Mouse (Mus musculus) CH12.LX (cell line): ENCODE measurements at regions not wholly inside any gene's neighbourhood (a gene's known extent, or its start where the extent isn't known, plus 50 kb on each side); places are given as distances from the start of the nearest gene placed in this dataset.

ENCODE experiments used
- ELF1 ChIP-seq: IDR thresholded peaks from 2 replicates; pipeline ENCODE4 v1.6.1; 2014; ENCODE audit warnings: low read depth, mild to moderate bottlenecking, inconsistent platforms, low read length, improper control_type of control experiment
- ZC3H11A ChIP-seq: IDR thresholded peaks from 2 replicates; pipeline ENCODE4 v1.6.1; 2012; ENCODE audit warnings: low read depth, mild to moderate bottlenecking, inconsistent platforms, low read length, improper control_type of control experiment

DNA sequence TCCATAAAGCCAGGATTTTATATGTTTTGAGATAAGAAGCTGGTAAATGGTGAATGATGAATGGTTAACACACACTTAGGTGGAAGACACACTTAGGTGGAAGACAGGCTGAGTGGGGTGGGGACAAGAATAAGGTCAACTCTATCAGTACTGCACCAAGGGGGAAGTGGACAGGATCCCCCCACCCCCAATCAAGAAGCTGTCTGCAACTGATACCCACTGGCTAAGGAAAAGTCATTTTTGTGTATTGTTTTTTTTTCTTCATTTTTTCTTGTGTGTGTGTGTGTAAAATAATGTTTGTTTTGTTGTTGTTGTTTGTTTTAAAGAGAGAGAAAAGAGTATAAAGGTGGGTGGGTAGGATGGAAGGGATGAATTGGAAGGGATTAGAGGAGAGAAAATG is 109.4 kb upstream of the Tmem164 start:
- TF ChIP-seq ELF1: no peak
- no peak for TF ChIP-seq ZC3H11A
